Mouse (Mus musculus) spleen, postnatal 36 days (tissue): ENCODE results near the gene Ppp1r36.
"Not testable (repeated sequence)": the region's sequence is repeated elsewhere in the genome, so short reads cannot be mapped to it uniquely, and the experiment has no call there.

ENCODE experiments used
- DNase-seq, 2 experiments: peaks; one replicate each; pipeline ENCODE4 v3.0.0; 2022; ENCODE audit warnings: low spot score in 2 of 2, mixed read lengths in 1 of 2

The Ppp1r36 gene

DNA sequence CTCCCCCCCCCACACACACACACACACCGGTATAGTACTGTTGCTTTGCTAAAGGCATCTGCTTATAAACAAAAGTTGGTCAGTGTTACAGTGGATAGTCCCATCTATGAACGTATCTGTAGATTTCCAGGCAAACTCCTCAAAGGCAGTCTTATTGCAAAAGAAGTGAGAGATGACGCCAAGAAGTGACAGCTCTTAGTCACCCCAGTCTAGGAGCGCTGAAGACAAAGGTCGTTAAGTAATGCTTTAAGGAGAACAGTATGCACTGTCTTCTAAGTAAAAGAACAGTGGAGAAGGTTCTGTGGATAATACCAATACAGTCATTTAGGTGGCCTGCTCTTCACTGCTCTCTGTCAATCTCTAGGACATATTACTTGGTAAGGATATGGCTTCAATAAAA lies 24.4 kb upstream of the Ppp1r36 start:
- no peak for DNase-seq

GRCm38 (mm10) chr12:76397281-76397680 lies 20.1 kb upstream of the Ppp1r36 start:
- DNase-seq, result no peak

- DNase-seq, result no peak
Measured at GRCm38 (mm10) chr12:76401674-76402073, 15.7 kb upstream of the Ppp1r36 start.

DNA sequence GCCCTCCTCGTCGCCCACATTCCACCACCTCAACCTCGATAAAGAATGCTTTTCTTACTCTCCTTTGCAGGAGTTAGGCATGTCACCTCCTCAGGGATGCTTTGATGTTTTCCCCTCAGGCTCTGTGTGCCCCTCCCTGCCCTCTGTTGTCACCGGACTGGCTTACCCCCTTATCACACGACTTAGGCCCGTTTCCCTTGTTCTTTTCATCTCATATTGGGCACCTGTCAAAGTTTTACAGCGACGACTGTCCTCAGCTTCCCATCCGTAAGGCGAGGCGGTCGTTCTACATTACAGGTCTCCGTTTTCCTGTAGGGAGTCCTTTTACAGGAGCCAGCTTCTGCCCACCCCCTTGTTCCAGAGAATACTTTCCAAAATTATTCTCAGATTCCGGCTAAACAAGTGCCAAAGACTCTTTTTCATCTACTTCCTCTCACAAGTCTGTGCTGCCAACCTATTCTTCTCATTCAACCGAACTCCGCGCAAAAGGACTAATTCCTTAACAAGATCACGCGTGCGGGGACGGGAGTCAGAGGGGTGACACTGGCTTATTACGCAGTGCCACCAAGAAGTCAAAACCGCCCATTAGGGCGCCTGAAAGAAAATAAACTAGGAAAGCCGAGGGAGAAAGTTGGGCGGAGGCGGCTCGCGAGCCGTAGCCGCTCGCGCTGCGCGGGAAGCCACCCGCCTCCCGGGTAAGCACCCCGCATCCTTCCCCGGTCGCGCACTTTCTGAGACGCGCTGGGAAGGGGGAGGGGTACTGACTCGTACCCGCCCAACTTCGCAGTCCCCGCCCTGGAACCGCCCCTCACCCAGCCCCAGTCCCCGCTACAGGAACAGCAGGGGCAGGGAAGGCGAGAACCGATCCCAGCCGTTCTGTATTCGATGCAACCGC lies 14.1 kb upstream of the Ppp1r36 start:
- peak in 1 of 2 experiments; percentile 8 for DNase-seq

GRCm38 (mm10) chr12:76403886-76404537 lies 13.3 kb upstream of the Ppp1r36 start, which contains the start of gene Hspa2:
TSS of gene Hspa2 (plus strand) at chr12:76404176.
- peak; percentile 98 to 99 for DNase-seq

DNA sequence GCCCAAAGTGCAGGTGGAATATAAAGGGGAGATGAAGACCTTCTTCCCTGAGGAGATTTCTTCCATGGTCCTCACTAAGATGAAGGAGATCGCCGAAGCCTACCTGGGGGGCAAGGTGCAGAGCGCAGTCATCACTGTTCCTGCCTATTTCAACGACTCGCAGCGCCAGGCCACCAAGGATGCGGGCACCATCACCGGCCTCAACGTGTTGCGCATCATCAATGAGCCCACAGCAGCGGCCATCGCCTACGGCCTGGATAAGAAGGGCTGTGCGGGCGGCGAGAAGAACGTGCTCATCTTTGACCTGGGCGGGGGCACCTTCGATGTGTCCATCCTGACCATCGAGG lies 12.5 kb upstream of the Ppp1r36 start:
- no peak for DNase-seq

GRCm38 (mm10) chr12:76405183-76405970 lies 12.0 kb upstream of the Ppp1r36 start:
- DNase-seq, result peak; percentile 8 to 11

DNA sequence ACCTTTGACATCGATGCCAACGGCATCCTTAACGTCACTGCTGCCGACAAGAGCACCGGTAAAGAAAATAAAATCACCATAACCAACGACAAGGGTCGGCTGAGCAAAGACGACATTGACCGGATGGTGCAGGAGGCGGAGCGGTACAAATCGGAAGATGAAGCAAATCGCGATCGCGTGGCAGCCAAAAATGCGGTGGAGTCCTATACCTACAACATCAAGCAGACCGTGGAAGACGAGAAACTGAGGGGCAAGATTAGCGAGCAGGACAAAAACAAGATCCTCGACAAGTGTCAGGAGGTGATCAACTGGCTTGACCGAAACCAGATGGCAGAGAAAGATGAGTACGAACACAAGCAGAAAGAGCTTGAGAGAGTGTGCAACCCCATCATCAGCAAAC lies 11.4 kb upstream of the Ppp1r36 start:
- DNase-seq, result peak; percentile 20 to 24

DNA sequence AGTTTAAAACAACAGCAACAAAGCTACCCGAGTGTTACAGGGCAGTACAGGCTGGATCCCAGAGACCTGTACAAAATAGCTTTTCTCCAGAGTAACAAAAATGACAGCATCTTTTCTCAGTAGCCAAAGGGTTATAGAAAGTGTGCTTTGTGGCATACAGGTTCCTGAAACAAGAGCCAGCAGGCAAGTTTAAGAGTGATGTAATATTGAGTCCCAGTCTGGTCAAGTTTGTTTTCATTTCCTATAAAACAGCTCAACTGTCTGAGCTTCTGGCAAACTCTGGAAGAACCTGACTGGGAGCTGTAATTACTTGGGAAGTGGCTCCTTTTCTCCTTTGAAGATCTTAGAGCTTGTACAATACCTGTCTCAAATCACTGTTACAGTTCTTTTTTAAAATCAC lies 10.2 kb upstream of the Ppp1r36 start:
- DNase-seq, result no peak

- DNase-seq, result no peak
Measured at GRCm38 (mm10) chr12:76409166-76409565, 8.2 kb upstream of the Ppp1r36 start.

DNA sequence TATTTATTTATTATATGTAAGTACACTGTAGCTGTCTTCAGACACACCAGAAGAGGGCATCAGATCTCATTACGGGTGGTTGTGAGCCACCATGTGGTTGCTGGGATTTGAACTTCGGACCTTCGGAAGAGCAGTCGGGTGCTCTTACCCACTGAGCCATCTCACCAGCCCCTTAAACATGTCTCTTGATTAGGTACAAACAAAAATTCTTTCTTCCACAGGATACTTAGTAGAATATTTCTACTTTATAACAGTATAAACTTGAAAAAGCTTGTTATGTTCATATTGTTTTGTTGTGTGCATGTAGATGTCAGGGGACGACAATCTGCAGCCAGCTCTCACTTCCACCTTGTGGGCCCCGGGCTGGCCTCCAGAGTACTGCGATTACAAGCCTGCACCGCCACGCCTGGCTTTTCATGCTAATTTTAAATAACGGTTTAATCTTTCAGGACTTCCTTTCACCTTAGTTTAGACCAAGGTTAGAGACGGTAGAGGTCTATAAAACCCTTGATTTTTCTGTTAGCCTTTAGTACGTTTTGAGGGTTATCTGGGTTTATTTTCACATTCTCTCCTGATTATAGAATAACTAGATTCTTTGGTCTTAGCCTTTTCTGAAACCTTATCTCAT lies 1.8 kb upstream of the Ppp1r36 start:
- peak; percentile 65 to 66 for DNase-seq

DNA sequence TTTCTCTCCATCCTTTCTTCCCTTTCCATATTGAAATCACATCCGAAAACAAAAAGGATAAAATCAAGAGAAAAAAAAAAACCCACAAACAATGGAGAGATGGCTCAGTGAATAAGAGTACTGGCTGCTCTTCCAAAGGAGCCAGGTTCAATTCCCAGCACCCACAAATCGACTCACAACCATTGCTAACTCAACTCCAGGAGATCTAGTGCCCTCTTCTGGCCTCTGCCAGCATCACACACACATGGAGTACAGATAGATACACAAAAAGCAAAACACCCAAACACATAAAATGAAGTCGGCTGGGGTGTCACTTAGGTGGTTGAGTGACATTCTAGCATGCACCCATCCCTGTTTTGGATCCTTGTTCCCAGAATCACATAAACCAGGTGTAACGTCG lies 1.0 kb downstream of the Ppp1r36 start:
- DNase-seq, result no peak

DNA sequence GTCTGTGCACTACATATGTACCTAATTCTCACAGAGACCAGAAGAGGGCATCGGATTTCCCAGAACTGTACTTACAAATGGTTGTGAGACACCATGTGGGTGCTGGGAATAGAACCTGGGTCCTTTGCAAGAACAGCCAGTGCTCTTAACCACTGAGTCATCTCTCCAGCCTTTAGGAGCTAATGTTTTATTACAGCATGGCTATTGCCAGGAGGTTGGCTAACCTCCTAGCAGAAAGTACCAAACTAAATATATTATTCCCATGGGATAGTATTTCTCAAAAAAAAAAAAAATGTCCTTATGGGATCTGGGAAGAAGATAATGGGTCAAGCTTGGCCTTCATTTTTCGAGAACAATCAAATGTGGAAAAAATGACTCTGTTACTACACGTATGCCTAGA lies 7.9 kb downstream of the Ppp1r36 start:
- DNase-seq, result no peak

- no peak for DNase-seq
Measured at GRCm38 (mm10) chr12:76427546-76427945, 10.2 kb downstream of the Ppp1r36 start.

DNA sequence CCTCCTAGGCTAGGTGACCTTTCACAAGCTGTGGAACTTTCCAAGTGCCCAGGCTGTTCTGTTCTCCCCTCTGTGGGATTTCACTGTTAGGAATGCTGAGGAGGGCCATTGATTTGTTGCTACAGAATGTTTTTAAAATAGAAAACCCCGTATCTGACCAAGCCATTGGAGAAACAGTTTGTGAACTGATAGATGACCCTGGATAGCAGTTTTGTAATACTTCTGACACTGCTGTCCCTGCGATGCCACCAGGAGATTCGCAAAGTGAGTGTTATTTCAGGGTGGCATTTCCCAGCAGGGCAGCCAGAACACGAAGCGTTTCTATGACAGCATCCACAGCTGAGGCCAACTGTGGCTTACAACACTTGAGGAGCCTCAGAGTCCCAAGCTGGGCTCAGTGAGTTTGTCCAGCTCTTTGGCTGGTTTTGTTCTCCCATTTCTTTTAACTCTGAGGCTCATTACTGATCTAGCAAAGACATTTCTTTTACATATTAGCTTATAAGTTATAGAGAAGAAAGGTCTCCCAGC lies 13.6 kb downstream of the Ppp1r36 start:
- DNase-seq, result no peak

- DNase-seq, result no peak
Measured at GRCm38 (mm10) chr12:76431431-76431830, 14.1 kb downstream of the Ppp1r36 start.

GRCm38 (mm10) chr12:76434111-76434510 lies 16.8 kb downstream of the Ppp1r36 start:
- no peak for DNase-seq

- DNase-seq, result no peak
Measured at GRCm38 (mm10) chr12:76435084-76435483, 17.7 kb downstream of the Ppp1r36 start.

- no peak for DNase-seq
Measured at GRCm38 (mm10) chr12:76435549-76435948, 18.2 kb downstream of the Ppp1r36 start.

DNA sequence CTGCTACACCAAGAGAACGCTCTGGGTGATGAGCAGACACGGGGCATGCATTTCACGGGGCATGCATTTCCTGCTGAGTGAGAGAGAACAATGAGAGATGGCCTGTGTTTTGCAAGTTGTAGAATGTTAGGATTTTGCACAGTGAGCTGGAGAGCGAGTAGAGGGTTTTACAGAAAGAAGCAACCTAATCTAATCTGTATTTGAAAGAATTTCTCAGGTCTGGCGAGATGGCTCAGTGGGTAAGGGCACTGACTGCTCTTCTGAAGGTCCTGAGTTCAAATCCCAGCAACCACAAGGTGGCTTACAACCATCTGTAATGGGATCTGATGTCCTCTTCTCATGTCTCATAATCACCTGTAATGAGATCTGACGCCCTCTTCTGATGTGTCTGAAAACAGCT lies 26.1 kb downstream of the Ppp1r36 start:
- not testable (repeated sequence) for DNase-seq

DNA sequence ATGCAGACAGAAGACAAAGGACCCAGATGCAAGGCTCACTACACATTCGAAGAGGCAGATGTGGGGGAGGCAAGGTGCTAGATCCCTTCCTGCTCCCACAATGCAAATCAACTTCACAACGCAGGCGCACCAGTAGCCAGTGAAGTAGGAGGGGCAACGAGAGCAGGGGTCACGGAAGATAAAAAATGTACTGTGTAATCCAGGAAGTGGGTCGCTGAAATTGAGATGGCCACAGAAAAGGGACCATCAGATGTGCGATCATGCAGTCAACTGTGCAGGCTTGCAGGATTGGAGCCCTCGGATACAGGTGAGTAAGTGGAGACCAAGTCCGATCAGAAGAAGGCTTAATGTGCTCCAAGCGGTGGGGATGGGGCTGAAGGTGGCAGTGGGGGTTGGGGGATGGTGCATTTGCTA lies 27.0 kb downstream of the Ppp1r36 start:
- DNase-seq, result peak; percentile 2 to 4

GRCm38 (mm10) chr12:76444862-76445261 lies 27.5 kb downstream of the Ppp1r36 start:
- DNase-seq, result no peak
